Mouse (Mus musculus) kidney, postnatal 4 days (tissue): ENCODE data around the gene Fam213b.

Source experiments
- DNase-seq, 2 experiments: peaks; one replicate each; pipeline ENCODE4 v3.0.0; 2021; ENCODE audit warnings: mixed read lengths in 2 of 2

The Fam213b gene

DNA sequence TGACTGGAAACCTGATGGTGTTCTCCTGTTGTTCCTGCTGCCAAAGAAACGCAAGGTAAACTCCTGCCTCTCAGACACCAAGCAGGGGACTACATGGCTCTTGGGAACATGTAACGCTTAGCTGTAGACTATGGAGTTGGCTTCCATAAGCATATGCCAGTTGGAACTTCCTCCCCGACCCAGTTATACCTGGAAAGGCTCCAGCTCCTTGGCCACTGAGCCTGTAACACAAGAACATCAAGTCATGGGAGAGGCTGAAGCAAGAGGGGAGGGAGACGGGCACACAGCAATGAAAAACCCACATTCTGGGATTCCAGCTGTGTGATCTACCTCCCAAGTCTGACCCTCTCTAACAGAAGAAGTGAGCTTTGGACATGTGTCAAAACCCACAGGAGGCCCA lies 23.4 kb upstream of the Fam213b start:
- no peak for DNase-seq

DNA sequence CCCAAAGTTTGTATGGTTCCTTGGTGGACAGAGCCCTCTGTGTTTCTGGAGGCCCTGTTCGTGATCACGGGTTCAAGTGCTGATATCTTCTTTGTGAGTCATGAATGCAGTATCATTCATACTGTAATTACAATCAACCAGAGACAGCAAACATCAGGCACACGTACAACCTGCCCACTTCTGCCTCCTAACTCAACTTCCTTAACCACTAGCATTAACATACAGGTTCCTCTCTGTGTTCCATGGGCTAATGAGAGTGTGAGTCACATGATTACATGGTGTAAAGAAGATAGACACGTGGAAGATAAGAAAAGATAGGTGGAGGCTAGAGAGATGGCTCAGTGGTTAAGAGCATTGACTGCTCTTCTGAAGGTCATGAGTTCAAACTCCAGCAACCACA lies 17.7 kb upstream of the Fam213b start:
- DNase-seq, result no peak

DNA sequence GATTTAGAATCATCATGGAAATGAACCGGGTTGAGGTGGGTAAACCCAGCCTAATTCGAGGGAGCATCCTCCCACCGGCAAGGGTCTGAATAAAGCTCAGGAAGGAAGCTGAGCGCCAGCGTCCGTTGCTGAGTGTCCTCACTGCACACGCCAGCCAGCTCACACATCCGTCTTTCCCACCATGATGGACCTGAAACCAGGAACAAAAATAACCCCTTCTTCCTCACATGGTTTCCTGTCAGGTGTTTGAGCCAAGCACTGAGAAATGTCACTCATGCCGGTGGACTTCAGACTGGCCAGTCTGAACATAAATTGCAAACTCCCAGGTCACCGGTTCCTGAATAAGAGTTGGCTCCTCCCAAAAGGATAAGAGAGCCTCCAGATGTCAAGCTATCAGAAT lies 16.4 kb upstream of the Fam213b start:
- DNase-seq, result no peak

DNA sequence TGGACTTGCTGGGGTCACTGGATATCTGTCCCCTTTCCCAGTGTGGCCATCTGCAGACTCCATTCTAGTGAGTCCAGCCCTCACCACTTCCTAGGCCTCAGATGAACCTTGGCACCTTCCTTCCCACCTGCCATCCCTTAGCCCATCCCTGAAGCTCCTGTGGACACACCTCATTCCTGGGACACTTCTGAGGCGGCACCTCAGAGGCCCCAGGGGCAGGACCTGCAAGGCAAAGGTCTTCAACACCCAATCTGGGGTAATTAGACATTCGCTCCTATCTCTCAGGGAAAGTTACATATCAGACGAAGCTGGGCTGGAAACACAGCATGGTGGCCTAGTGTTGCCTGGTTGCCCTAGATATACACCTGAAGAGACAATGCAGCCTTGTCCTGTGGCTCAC lies 15.8 kb upstream of the Fam213b start:
- no peak for DNase-seq

DNA sequence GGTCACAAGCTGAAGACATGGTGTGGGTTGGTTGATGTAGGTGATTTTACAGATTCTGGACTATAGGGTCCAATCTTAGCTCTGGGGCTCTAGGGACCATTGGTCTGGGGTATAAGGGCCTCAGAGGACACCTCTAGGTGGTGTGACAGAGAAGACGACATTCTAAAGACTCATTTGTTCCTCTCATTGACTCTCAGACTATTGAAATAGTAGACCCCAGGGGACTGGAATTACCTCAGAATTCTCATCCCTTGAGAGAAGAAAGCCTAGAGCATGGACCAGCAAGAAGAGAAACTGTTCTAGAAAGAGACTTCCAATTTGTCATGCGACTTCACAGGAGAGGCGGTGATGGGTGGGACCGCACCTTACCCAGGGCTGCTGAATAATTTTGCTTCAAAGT lies 15.3 kb upstream of the Fam213b start:
- DNase-seq, result no peak

DNA sequence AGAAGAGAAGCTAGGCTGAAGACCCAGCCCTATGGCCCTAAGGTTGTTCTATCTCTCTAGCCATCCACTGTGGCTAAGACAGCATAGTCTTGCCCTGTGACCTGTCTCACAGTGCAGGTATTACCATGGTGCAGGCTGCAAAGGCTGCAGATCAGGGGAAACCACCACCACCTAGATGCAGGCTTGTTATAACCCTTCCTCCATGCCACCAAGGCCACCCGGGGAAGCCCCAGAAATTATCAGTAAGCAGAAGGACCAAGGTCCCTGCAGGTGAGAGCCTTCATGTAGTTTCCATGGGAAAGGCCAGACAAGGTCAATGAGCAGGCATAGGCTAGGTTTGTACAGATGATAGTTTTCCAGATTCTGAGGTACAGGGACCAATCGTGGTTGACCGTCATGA lies 14.9 kb upstream of the Fam213b start:
- no peak for DNase-seq

DNA sequence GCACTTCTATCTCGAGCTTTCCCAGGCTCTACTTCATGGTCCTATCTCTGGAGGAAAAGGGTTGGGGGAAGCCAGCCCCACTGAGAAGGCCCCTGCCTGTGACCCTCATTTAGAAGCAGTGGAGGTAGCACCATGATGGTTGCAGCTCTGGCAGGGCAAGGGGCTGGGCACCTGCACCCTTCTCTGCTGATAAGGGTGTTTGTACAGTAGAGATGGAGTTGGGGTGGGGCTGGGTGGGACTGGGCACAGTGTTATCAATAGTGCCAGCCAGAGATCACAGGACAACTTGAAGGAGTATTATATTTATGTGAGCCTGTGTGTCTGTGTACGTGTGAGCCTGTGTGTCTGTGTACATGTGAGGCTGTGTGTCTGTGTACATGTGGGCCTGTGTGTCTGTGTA lies 12.7 kb upstream of the Fam213b start:
- DNase-seq, result no peak

DNA sequence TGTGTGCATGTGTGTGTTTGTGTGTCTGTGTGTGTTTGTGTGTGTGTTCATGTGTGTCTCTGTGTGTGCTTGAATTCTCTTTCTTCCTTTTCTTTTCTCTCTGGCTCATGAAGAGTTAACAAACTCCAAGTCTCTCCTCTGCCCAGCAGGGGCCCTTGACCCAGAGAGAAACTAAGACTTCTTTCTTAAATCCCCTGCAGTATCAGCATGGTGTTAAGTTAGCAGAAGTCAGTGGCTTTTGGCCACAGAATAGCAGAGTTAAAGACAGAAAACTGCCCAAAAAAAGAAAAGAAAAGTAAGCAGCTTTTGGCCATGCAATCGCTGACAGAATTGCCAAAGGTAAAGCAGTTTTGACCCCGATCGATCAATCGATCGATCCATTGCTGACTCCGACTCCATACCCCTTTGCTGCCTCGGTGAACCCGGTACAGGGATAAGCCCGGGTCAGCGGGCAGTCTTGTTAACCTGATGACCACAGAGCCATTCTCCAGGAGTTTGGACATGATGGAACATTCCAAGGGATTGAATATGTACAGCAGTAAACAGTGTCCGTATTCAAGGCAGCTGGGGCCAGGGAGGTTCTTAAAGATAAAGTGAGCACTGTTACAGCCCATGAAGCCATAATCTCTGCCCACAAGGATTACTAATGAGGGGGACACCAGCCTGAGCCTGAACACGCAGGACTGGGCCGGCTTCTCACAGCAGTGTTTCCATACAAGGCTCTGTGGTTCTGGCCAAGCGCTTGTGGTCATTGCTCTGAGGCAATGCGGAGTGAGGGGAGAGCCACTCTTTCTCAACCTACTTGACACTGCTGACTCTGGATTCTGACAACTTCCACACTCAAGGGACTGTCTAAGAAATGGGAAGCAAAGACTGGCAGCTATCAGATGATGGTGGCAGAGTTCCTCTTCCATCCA lies 11.9 kb upstream of the Fam213b start:
- DNase-seq, result no peak

DNA sequence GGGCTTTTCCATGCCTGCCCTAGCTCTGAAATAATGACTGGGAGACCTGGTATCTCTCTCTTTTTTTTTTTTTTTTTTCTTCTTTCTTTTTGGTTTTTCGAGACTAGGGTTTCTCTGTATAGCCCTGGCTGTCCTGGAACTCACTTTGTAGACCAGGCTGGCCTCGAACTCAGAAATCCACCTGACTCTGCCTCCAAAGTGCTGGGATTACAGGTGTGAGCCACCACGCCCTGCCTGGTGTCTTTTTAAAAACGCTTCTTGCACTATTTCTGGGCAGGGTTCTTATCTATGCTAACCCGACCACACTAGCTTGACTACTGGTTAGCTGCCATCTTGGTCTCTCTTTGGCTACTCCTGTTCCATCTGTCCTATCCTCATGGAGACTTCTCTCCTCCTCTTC lies 9.6 kb upstream of the Fam213b start:
- no peak for DNase-seq

DNA sequence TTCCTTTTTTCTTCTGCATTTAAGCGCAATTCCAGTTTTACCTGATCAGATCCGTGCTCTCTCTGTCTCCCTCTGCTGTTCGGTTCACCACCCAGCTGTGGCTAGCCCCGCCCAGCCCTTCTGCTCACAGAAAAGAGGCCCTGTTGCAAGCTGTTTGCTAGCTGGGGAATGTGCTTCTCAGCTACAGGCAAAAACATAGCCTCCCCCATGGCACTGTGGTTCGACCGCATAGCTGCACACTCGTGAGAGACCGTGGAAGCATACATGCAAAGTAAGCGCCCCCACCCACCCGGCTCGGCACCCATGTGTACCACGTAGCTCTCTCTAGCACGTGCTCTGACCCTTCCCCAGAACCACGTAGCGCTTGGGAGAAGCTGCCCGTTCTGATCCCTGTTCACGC lies 8.9 kb upstream of the Fam213b start:
- DNase-seq, result peak; percentile 81 to 87

DNA sequence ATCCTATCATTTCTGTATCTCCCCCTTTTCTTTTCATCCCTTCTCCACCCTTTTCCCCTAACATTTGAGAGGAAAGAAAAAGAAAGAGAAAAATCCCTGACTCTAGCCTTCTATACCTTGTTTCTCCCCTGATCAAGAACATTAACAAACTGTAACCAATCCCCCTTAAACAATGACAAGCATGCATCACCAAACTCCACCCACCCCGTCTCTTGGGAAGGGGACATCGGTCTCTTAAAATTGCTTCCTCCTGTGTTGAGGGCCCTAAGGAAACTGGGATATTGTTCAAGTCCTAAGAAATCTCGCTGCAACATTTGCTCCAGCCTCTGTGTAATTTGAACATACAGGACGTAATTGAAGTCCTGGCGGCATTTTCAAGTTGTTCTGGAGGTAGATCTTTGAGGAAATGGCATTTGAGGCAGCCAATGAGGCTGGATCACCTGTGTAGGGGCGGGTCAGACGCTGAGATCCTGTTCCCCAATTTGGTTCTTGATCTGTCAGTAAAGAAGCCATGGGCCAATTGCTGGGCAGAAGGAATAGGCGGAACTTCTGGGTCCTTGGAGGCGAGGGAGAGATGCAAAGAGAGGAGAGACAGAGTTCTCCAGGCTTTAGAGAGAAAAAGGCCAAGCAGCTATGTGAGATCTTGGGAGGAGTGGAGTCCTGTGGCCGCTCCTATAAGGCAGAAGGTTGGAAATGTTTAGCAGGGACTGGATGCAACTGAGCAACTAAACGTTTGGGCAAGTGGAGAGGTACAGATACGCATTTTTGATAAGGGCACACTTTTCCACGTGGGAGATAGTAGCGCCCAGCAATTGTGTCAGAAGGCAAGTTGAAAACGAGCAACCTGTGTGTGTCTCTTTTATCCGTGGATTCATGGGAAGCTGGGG lies 5.5 kb upstream of the Fam213b start:
- peak; percentile 83 to 89 for DNase-seq

DNA sequence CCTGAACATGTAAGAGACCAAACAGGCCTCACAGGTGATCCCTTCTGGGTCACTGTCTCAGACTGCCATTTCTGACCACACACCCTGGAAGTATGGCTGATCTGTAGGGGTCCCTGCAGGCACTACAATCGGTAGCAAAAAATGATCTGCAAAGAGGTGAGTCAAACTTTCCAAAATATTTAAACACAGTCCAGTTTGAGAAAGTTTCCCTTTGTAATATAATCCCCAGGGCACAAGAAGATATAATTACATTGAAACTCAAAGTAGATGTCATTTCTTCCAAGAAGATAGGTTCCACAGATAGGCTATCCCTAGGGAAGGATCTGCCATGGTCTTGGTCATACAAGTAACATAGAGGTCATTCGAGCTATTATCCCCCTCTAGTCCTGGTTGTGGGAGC lies 3.4 kb upstream of the Fam213b start:
- no peak for DNase-seq

DNA sequence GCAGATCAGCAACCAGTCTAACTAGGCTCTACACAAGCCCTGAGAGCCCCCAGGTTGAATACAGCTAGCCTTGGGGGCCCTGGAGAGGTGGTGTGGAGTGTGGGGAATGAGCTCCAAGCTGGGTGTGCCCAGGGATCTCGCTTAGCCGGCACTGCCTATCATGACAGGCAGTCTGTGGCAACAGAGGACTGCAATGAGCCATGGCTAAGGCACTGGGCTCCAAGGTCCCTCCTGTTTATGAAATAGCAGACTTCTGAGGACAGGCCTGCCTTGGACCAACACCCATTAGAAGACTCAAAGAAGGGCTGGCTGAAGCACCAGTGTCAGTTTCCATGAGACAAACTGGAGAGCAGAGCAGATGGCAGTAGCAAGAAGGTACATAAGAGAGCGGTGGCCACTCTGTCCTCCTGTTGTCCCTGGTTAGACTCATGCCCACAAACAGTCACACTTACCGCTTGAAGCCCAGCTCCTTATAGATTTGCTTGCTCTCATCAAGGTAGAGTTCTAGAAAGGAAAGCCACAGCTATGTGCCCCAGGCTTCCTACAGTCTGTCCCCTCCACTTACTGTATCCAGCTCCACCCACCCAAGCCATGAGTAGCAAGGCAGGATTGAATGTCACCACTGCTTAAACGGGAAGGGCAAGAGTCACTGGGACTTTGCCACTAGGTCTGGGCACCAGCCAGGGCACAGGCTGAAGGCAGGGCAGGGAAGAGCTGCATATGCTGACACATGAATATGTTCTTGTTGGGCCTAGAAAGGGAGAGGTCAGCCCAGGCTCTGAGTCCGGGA lies 1.1 kb downstream of the Fam213b start:
- DNase-seq, result peak in 1 of 2 experiments; percentile 8

DNA sequence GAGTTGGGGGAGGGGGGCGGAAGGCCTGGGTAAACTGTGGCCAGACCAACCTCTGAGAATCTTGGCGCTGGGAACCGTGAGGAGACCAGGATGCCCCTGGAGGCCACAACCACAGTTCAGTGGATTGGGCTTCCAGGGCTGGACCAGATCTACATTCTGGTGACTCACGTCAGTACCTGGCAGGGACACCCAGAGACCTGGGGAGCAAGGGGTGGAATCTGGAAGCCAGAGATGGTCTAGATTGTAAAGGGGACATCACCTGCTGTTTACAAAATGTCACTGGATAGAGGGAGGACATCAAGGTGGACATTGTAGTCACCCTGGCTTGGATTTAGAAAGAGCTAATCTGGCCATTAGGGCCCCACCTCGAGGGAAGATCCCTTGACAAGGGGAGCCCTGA lies 3.4 kb downstream of the Fam213b start:
- DNase-seq, result no peak

DNA sequence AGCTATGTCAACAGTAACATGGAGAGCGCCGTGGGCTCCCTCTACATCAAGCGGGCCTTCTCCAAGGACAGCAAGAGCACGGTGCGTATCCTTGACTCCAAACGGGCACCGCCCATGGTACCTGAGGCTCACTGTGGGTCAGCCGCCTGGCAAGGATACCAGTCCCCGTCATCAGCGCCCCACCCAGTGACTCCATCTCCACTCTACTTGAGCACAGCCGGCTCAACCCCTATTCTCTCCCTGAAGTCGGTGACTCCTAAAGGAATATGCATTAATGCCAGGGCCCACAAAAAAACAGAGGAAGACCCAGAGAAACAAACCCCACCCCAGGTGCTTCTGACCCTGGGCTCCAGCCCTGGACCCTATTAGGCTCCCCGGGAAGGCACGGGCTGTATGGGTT lies 8.0 kb downstream of the Fam213b start:
- DNase-seq, result no peak

DNA sequence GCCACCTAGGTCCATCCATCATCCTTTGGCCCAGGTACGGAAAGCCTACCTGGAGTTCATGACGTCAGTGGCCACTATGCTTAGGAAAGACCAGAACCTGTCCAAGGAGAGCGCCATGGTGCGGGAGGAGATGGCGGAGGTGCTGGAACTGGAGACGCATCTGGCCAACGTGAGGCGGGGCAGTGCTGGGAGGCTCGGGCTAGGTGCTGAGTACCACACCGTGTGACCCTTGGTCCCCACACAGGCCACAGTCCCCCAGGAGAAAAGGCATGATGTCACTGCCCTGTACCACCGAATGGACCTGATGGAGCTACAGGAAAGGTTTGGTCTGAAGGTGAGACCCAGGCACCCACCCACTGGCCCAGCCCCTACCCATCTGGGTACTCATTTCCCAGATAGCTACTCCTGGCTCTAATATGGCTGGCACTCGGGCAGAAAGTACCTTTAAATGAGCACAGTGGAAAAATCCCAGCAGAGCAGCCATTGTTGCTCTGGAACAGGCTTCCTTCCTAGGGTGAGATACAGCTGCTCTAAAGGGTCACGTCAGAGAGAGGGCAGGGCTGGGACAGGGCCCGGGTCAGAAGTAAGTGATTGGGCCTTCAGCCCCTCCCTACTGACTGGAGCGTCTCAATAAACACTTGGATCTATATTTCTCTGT lies 11.2 kb downstream of the Fam213b start:
- no peak for DNase-seq

DNA sequence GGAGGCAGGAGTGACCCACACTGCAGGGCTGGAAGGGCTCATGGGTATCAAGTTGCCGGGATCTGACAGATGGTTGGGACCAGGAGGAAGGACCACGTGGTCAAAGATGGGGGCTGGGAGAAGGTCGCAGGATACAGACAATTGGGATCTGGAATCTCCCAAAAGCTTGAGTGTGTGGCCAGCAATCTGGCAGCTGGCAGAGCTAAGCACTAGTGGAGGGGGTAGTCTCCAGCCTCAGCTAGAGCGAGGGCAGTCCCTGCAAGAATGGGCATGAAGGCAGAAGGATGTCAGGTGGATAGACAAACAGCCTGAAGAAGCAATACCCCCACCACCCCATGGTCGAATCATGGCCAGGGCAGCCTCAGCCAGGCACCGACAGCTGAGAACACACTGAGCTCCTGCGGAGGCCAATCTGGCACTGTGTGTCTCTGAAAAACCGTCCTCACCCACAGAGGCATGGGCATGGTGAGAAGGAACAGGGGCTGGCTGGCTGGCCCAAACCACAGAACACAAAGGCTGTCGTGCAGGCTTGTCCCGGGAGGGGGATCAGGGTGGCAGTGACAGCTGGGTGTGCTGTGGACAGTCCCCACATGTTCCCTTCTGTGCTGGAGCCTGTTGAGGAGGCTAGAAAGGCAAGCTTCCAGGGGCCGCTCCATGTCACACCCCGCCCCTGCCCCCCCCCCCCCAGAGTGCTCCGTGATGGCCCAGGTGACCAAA lies 11.9 kb downstream of the Fam213b start:
- no peak for DNase-seq

DNA sequence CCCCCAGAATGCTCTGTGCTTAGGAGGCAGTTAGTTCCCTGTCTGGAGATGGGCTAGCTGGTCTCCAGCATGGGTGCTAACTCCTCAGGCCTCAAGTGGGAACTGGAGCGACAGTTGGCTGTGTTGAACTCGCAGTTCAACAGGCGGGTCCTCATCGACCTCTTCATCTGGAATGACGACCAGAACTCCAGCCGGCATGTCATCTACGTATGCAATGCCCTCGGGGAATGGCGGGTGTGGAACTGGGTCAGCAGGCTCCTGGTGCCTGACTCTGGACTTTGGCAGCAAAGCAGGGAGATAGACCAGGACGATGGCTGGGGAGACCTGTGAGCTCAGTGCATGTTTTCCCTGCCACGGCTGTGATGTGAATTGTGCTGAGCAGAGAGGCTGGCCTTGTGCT lies 13.5 kb downstream of the Fam213b start:
- no peak for DNase-seq

DNA sequence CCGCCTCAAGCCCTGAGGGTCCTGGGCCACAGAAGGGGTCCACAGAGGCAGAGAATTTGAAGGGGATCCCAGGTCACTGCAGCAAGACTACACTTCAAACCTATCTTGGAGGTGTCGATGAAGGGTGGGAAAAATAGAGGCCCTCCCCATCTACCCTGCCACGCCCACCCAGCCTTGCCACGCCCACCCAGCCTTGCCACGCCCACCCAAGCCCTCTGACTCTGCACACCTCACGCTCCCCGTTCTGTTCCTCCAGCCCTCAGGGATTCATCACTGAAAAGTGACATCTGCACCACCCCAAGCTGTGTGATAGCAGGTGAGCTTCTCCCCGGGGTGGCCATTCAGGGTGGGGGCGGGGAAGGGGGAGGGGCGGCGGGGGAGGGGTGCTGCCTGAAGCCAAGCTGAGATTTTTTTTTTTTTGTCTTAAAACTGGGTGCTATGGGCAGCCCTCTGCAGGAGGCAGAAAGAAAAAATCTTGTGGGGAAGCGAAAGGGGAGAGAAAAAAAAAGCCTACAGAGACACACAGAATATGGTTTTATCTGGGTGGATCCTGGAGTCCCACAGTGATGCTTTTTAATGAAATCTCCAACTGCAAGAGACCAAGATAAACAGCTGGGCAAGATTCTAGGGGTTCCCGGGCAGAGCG lies 16.8 kb downstream of the Fam213b start:
- peak in 1 of 2 experiments; percentile 16 for DNase-seq

DNA sequence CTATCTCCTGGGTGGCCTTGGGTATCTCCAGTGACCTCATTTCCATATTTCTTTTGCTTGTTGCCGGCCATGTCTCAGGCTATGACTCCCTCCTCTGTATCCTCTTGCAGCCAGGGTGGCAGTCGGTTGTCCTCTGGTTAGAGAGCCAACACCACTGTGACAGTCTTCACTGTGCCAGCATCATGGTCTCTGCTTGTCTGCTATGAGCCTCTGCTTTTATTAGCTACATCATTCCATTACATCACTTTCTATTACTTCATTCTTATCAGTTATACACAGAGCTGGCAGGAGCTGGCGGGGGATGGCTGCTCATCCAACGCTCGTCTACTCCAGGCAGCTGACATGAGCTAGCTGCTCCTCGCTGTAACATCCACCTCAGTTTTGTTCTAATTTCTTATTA lies 18.2 kb downstream of the Fam213b start:
- DNase-seq, result no peak

DNA sequence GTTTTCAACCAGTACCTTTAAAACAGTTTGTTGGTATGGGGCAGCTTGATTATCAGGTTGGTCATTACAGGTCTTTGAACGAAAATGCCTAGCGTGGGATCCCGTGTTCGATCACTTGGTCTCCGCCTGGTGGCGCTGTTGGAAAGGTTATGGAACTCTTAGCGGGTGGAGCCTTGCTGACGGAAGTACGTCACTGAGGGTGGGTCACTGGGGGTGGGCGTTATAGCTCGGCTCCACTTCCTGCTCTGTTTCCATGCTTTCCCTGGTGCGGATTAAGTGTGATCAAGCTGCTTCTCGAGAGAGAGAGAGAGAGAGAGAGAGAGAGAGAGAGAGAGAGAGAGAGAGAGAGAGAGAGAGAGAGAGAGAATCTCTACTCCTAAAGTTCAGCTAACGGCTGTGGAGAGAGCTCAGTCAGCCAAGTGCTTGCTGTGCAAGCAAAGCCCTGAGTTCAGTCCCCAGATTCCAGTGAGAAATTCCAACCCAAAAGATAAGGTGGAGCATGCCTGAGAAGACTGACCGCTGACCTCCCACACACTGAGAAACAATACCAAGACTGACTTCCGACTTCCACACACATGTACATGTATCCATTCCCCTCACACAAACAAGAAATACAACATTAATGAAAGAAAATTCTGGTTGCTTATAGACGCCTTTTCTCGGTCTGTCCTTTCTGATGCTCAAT lies 20.9 kb downstream of the Fam213b start:
- DNase-seq, result peak; percentile 97 to 98
